In the genomic region with DNA sequence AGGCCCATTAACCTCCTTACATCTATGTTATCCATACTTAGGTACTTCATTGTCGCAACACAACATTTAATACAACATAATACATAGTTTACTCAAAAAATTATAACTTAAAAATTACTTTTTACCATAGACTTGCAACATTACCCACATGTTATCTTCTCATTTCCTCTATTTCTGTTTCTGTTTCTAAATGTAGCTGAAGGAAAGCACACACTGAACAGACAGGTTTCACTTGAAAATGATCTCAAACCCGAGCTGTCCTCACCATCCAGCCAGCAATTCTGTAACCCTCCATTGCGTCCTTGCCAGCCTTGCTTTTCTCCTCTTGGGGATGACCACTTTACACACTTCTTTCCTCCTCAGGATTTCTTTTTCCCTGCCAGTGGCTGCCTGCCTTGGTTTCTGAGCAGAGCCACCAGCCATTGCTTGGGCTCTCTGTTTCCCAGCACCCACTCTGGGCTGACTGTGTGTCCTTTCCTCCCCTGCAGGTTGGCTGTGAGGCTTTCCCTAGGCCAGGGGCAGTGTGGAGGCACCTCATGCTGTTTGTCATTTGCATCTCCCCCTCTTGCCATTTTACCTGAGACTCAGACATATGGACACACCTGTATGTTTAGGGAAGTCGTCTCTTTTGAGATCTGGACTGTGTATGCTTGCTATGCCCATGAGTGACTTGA, we compare ENCODE assay signal across 31 mouse cellular contexts. TPM values are rescaled to one million over a fixed set of nuclear protein-coding genes. Genes with fewer than 3 reads are reported as not detected.
DNase-seq lines count a peak whose midpoint lies in the region; ATAC-seq and TF ChIP-seq lines count a peak whose summit lies in the region.
"Had no signal": no experiment of that assay in that cellular context is flagged by ENCODE, and none has a peak within 500 bp of the region (broad histone marks: within the 10 kb centered on the region; RNA-seq: fewer than 3 reads in every experiment).

No protein-coding gene starts in this region.

- H3K9ac ChIP-seq in heart, embryonic 13.5 days = no peak overlapping the region
- no peak overlapping the region for H3K9ac ChIP-seq in CH12.LX (ENCODE audit: insufficient read depth, low read depth)
- H3K9ac ChIP-seq: forebrain, postnatal 0 days; hindbrain, embryonic 15.5 days; liver, embryonic 12.5 days; liver, postnatal 0 days; neural tube, embryonic 13.5 days had no signal

- H3K36me3 ChIP-seq in heart, embryonic 13.5 days = no peaks in the 10 kb centered on the region
- H3K36me3 ChIP-seq in CH12.LX (replicated peaks in 1 of 2; ENCODE audit: control insufficient read depth in 1 of 2, insufficient read depth in 1 of 2, low read length in 1 of 2) = no peaks in the 10 kb centered on the region
- no peaks in the 10 kb centered on the region for H3K36me3 ChIP-seq in megakaryocyte, embryonic 14.5 days (replicated peaks; ENCODE audit: low read length)
- H3K36me3 ChIP-seq: heart, embryonic 10.5 days; hindbrain, embryonic 10.5 days; hindbrain, embryonic 15.5 days; liver, embryonic 12.5 days; neural tube, embryonic 13.5 days had no signal

- intact Hi-C loops in heart, postnatal 36 days (cut with DNase I) = no loop called here
- intact Hi-C loops in left cerebral cortex, postnatal 14 days (cut with DNase I) = no loop called here

- peak overlapping the region; percentile 25 for H3K27ac ChIP-seq in heart, embryonic 13.5 days (replicated peaks)
- H3K27ac ChIP-seq in CH12.LX (ENCODE audit: insufficient read depth, low read depth) = no peak overlapping the region
- no peak overlapping the region for H3K27ac ChIP-seq in cerebellum, adult 2 months (ENCODE audit: insufficient read depth, low read length)
- H3K27ac ChIP-seq: heart, embryonic 10.5 days; hindbrain, embryonic 10.5 days; hindbrain, embryonic 15.5 days; layer of hippocampus, adult 2 months; liver, embryonic 12.5 days; macrophage; neural tube, embryonic 13.5 days; stomach, postnatal 0 days had no signal

- 78% methylated on average over 4 of the region's 4 CpGs for WGBS in heart, embryonic 13.5 days
- WGBS in cerebellum, adult 2 months = 90% methylated on average over 4 of the region's 4 CpGs

- DNase-seq in heart, postnatal 36 days = no peak
- DNase-seq in CH12.LX (ENCODE audit: extremely low read depth) = peak; percentile 38
- no peak for DNase-seq in adrenal gland, postnatal 14 days
- DNase-seq in left cerebral cortex, postnatal 14 days (ENCODE audit: low spot score in 2 of 2) = no peak
- no peak for DNase-seq in cerebellum, adult 2 months
- DNase-seq: adrenal gland, adult 2 months; cerebellum, adult 11 months; cerebellum, adult 9-11 months; forebrain, postnatal 0 days; kidney, adult 2 months; kidney, postnatal 36 days; left cerebral cortex, postnatal 4 days; liver, postnatal 0 days; retina, postnatal 1 day; right cerebral cortex, postnatal 14 days; thymus, adult 18-20 months; thymus, postnatal 25 days had no signal

- H3K27me3 ChIP-seq in heart, embryonic 13.5 days (replicated peaks) = no peaks in the 10 kb centered on the region
- no peaks in the 10 kb centered on the region for H3K27me3 ChIP-seq in CH12.LX (replicated peaks)
- H3K27me3 ChIP-seq in megakaryocyte, embryonic 14.5 days (replicated peaks) = peaks cover 9% of the 10 kb centered on the region
- H3K27me3 ChIP-seq in cerebellum, adult 2 months (ENCODE audit: control insufficient read depth, insufficient read depth, low read length) = no peaks in the 10 kb centered on the region
- H3K27me3 ChIP-seq: hindbrain, embryonic 15.5 days; liver, embryonic 12.5 days; neural tube, embryonic 13.5 days had no signal

- no peak for TF ChIP-seq CTCF in CH12.LX (conservative IDR thresholded peaks at IDR 0.05 in 1 of 2, IDR thresholded peaks at IDR 0.05 in 1 of 2; ENCODE audit: low read depth in 2 of 2, low read length in 2 of 2)
- no peak for TF ChIP-seq CTCF in cerebellum, adult 2 months (IDR thresholded peaks at IDR 0.05; ENCODE audit: borderline replicate concordance, insufficient read depth, low read depth, low read length)

- in situ Hi-C loops in CH12.LX (cut with MboI; ENCODE audit: low pct_ligation_motif_present, low pct_unique_long_range_greater_than_20kb, low sequenced_read_pairs) = no loop called here

- no peak overlapping the region for H3K4me3 ChIP-seq in heart, embryonic 13.5 days
- no peak overlapping the region for H3K4me3 ChIP-seq in CH12.LX (replicated peaks in 1 of 3; ENCODE audit: low read depth in 2 of 3, low read length in 2 of 3, poor library complexity in 1 of 3)
- H3K4me3 ChIP-seq in megakaryocyte, embryonic 14.5 days (replicated peaks) = peak overlapping the region; percentile 64
- H3K4me3 ChIP-seq in cerebellum, adult 2 months (replicated peaks; ENCODE audit: insufficient read depth, low read depth, low read length) = no peak overlapping the region
- H3K4me3 ChIP-seq: erythroblast, embryonic 14.5 days; heart, embryonic 10.5 days; hindbrain, embryonic 10.5 days; hindbrain, embryonic 15.5 days; layer of hippocampus, adult 2 months; liver, embryonic 12.5 days; neural tube, embryonic 13.5 days had no signal

- dilution Hi-C loops in CH12.LX (cut with MboI; ENCODE audit: extremely low pct_ligation_motif_present, extremely low pct_unique_long_range_greater_than_20kb, low sequenced_read_pairs) = no loop called here

- TF ChIP-seq EP300 in CH12.LX (IDR thresholded peaks at IDR 0.05; ENCODE audit: low read length) = peak; percentile 33; the same call in 1 of the 2 replicates

- TF ChIP-seq RAD21 in CH12.LX (IDR thresholded peaks at IDR 0.05; ENCODE audit: low read depth, low read length) = no peak

- H3K79me2 ChIP-seq in CH12.LX (replicated peaks; ENCODE audit: control insufficient read depth, extremely low read depth, insufficient read depth, poor library complexity, severe bottlenecking) = no peaks in the 10 kb centered on the region

- H3K4me2 ChIP-seq in heart, embryonic 13.5 days = no peak overlapping the region
- H3K4me2 ChIP-seq in CH12.LX (ENCODE audit: insufficient read depth, low read depth, poor library complexity, severe bottlenecking) = peak overlapping the region; percentile 51
- H3K4me2 ChIP-seq: hindbrain, embryonic 15.5 days; liver, embryonic 12.5 days; midbrain, embryonic 11.5 days; neural tube, embryonic 13.5 days had no signal

- ATAC-seq in heart, embryonic 13.5 days (ENCODE audit: extremely low read depth, insufficient number of reproducible peaks, low FRiP score, low TSS enrichment) = no peak
- ATAC-seq: activated CD4-positive, CD25-positive, alpha-beta regulatory T cell, adult 4 months; forebrain, postnatal 0 days; liver, embryonic 12.5 days; liver, postnatal 0 days; lung, postnatal 0 days had no signal

- no peaks in the 10 kb centered on the region for H3K9me3 ChIP-seq in heart, embryonic 13.5 days
- no peaks in the 10 kb centered on the region for H3K9me3 ChIP-seq in CH12.LX (replicated peaks; ENCODE audit: low read length)
- H3K9me3 ChIP-seq in megakaryocyte, embryonic 14.5 days = no peaks in the 10 kb centered on the region
- H3K9me3 ChIP-seq: heart, embryonic 10.5 days; hindbrain, embryonic 10.5 days; hindbrain, embryonic 15.5 days; liver, embryonic 12.5 days; neural tube, embryonic 13.5 days had no signal

- no peak for TF ChIP-seq POLR2A in CH12.LX (IDR thresholded peaks at IDR 0.05; ENCODE audit: low read depth, low read length)
- no peak for TF ChIP-seq POLR2A in cerebellum, adult 2 months (IDR thresholded peaks at IDR 0.05; ENCODE audit: borderline replicate concordance, insufficient read depth, low read length)

- peaks cover 16% of the 10 kb centered on the region for H3K4me1 ChIP-seq in heart, embryonic 13.5 days
- peaks cover 11 to 35% of the 10 kb centered on the region in 2 experiments for H3K4me1 ChIP-seq in CH12.LX (ENCODE audit: control insufficient read depth in 1 of 2, insufficient read depth in 2 of 2)
- peaks cover 8% of the 10 kb centered on the region for H3K4me1 ChIP-seq in megakaryocyte, embryonic 14.5 days
- no peaks in the 10 kb centered on the region for H3K4me1 ChIP-seq in cerebellum, adult 2 months (ENCODE audit: control insufficient read depth, insufficient read depth, low read length)
- H3K4me1 ChIP-seq: hindbrain, embryonic 10.5 days; hindbrain, embryonic 15.5 days; liver, embryonic 12.5 days; neural tube, embryonic 13.5 days had no signal

TF ChIP-seq in CH12.LX, 34 proteins besides CTCF, POLR2A, EP300 and RAD21:
- TF ChIP-seq ELF1 (IDR thresholded peaks at IDR 0.05; ENCODE audit: low read depth, low read length) = no peak
- TF ChIP-seq NELFE (IDR thresholded peaks at IDR 0.05; ENCODE audit: low read depth, low read length) = no peak
- no peak for TF ChIP-seq MAZ (IDR thresholded peaks at IDR 0.05; ENCODE audit: low read depth, low read length)
- peak; percentile 67; the same call in 1 of the 2 replicates for TF ChIP-seq MEF2A (IDR thresholded peaks at IDR 0.05; ENCODE audit: borderline replicate concordance, low read depth, low read length)
- TF ChIP-seq ZC3H11A (IDR thresholded peaks at IDR 0.05; ENCODE audit: low read depth, low read length) = no peak
- TF ChIP-seq IRF4 (IDR thresholded peaks at IDR 0.05; ENCODE audit: low read depth, low read length) = peak; percentile 59; the same call in 1 of the 2 replicates
- no peak for TF ChIP-seq USF2 (conservative IDR thresholded peaks at IDR 0.05; ENCODE audit: low read depth, low read length)

RNA-seq across cellular contexts. Expression of a gene that starts 60.0 kb away (rescaled TPM):
- 6.0 and 7.0 TPM in 2 replicates for polyA plus RNA-seq in heart, embryonic 13.5 days (2015; fragmentation: Nextera tagmentation; extraction: Ambion mirVana)
- 1 to 10 TPM; 1.0 to 1.8 TPM for total RNA-seq in heart, postnatal 36 days (2021)
- 21.8 and 29.7 TPM in 2 replicates for total RNA-seq in CH12.LX (2012; rRNA removed)
- total RNA-seq in CH12.LX (2014; rRNA removed) = 16.0 and 17.7 TPM in 2 replicates
- polyA plus RNA-seq in CH12.LX (2012; ENCODE audit: insufficient read length, low read depth) = 21.4 and 22.6 TPM in 2 replicates
- 95.9 and 170 TPM in 2 replicates for polyA plus RNA-seq in megakaryocyte, embryonic 14.5 days (2012; ENCODE audit: insufficient read depth, low replicate concordance)
- total RNA-seq in adrenal gland, postnatal 14 days (2021) = 18.9 and 19.8 TPM in 2 replicates
- total RNA-seq in left cerebral cortex, postnatal 14 days (2021) = 10 to 100 TPM in 1 of 2 experiments, 1 to 10 TPM in 1; 9.4 to 11.1 TPM
- polyA plus RNA-seq in cerebellum, adult 2 months (2012; rRNA removed) = 13.8 and 15.9 TPM in 2 replicates
